Mouse (Mus musculus) heart, embryonic 16.5 days (tissue): ENCODE data around the gene Muc5b. TPM values are rescaled to one million over a fixed set of nuclear protein-coding genes. Genes with fewer than 3 reads are reported as not detected.

Experiments
- ATAC-seq: fragments of 200-750 bp; cut with Nextera tagmentation; replicated peaks from 2 replicates; pipeline ENCODE4 v1.8.0; 2017; ENCODE audit warnings: moderate number of reproducible peaks; ENCODE audit not compliant: insufficient read depth, low FRiP score; ENCODE audit errors: extremely low read depth
- H3K27ac ChIP-seq: fragments of 300-500 bp; sonication (generic); 2 replicates; pipeline ENCODE4 v1.5.1; 2014; ENCODE audit warnings: mild to moderate bottlenecking, low read length, control low read depth, moderate library complexity
- H3K27me3 ChIP-seq: fragments of 300-500 bp; sonication (generic); 2 replicates; pipeline ENCODE4 v1.6.1; 2014; ENCODE audit warnings: low read length, mixed read lengths; ENCODE audit not compliant: control insufficient read depth, insufficient read depth
- H3K36me3 ChIP-seq: fragments of 300-500 bp; sonication (generic); 2 replicates; pipeline ENCODE4 v1.6.1; 2014; ENCODE audit not compliant: control insufficient read depth, insufficient read depth
- H3K4me1 ChIP-seq: fragments of 300-500 bp; sonication (generic); 2 replicates; pipeline ENCODE4 v1.6.1; 2014; ENCODE audit warnings: low read length, mixed read lengths; ENCODE audit not compliant: control insufficient read depth, insufficient read depth
- H3K4me2 ChIP-seq: fragments of 300-500 bp; sonication (generic); 2 replicates; pipeline ENCODE4 v1.6.1; 2014; ENCODE audit warnings: low read depth, mild to moderate bottlenecking, control low read depth, low read length
- H3K4me3 ChIP-seq: fragments of 300-500 bp; sonication (generic); 2 replicates; pipeline ENCODE4 v1.5.1; 2014; ENCODE audit warnings: mild to moderate bottlenecking, control low read depth, low read length
- H3K9ac ChIP-seq: fragments of 300-500 bp; sonication (generic); 2 replicates; pipeline ENCODE4 v1.6.1; 2014; ENCODE audit warnings: low read length, control low read depth
- H3K9me3 ChIP-seq: fragments of 300-500 bp; sonication (generic); replicated peaks from 2 replicates; pipeline ENCODE4 v1.6.1; 2016; ENCODE audit warnings: low read length; ENCODE audit not compliant: control insufficient read depth
- WGBS: fragments of 180-500 bp; shearing (Covaris S2); extraction: QIAGEN DNeasy Blood & Tissue Kit; methylation state at CpG from one replicate; pipeline ENCODE4 v1.1.7; 2014; 5-methylcytosine and 5-hydroxymethylcytosine counted together
- polyA plus RNA-seq: library from polyadenylated mRNA; unstranded; fragments of >200 nt; fragmentation: Nextera tagmentation; extraction: Ambion mirVana; gene quantifications from 2 replicates; pipeline ENCODE4 v1.2.1, GENCODE M21; 2015

Gene Muc5b
- polyA plus RNA-seq, 1 experiment from 2014 or later = 0.43 TPM

DNA sequence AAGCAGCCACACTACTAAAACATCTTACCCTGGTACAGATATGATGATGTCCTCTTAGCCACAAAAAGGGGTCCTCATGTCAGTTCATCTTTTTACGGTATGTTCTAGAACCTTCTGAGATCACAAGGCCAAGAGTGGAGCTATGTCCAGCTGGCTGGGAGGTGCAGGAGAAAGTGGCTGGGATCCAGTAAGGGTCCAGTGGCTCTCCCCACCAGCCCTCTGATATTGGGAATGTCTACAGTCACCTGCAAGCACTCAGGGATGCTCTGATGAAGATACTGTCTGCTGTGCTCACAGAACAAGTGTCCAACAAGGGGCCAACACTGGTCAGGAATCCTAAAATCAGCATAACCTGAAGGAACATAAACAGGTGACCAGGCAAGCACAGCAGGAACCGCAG lies 79.5 kb downstream of the Muc5b start, which contains the start of gene Tollip:
Gene Tollip (minus strand): TSS at position 101 of the 400 bp plus-strand sequence.
- Histone ChIP-seq H3K4me2 (no peak within 1 kb of the TSS), H3K4me1 (no peaks in the 10 kb centered on the region), H3K27ac (no peak within 1 kb of the TSS), H3K36me3 (no peaks in the 10 kb centered on the region), H3K27me3 (no peaks in the 10 kb centered on the region), H3K4me3 (no peak within 1 kb of the TSS), H3K9ac (no peak within 1 kb of the TSS), H3K9me3 (no peaks in the 10 kb centered on the region)
- 78% methylated on average over 2 of the region's 2 CpGs for WGBS
- no peak for ATAC-seq

Other genes starting within 250 kb of the Muc5b start
- 0.14 and 0.18 TPM in 2 replicates for gene Muc6, start 183.8 kb upstream of the Muc5b start, polyA plus RNA-seq
- gene Muc2, start 148.7 kb upstream of the Muc5b start, polyA plus RNA-seq = 0.31 and 1.1 TPM in 2 replicates
- gene Muc5ac, start 50.1 kb upstream of the Muc5b start, polyA plus RNA-seq = 0.07 and 0.08 TPM in 2 replicates
- gene Tollip, start 79.4 kb downstream of the Muc5b start, polyA plus RNA-seq = 43.5 and 46.6 TPM in 2 replicates
- 0.28 and 0.32 TPM in 2 replicates for gene Brsk2, start 110.7 kb downstream of the Muc5b start, polyA plus RNA-seq
- gene Mob2, start 222.0 kb downstream of the Muc5b start, polyA plus RNA-seq = 54.3 and 56.3 TPM in 2 replicates